Mouse (Mus musculus) neural tube, embryonic 15.5 days (tissue): ENCODE results near the gene Tectb. TPM values are rescaled to one million over a fixed set of nuclear protein-coding genes. Genes with fewer than 3 reads are reported as not detected.

ENCODE experiments used
- ATAC-seq: fragments of 200-750 bp; cut with Nextera tagmentation; 2 replicates; pipeline ENCODE4 v1.8.0; 2017; ENCODE audit warnings: mild to moderate bottlenecking, moderate TSS enrichment, moderate library complexity; ENCODE audit not compliant: low FRiP score
- H3K27ac ChIP-seq: fragments of 300-500 bp; sonication (generic); replicated peaks from 2 replicates; pipeline ENCODE4 v1.5.1; 2015; ENCODE audit warnings: mild to moderate bottlenecking, inconsistent platforms
- H3K27me3 ChIP-seq: fragments of 300-500 bp; sonication (generic); replicated peaks from 2 replicates; pipeline ENCODE4 v1.6.1; 2015; ENCODE audit warnings: inconsistent platforms
- H3K36me3 ChIP-seq: fragments of 300-500 bp; sonication (generic); 2 replicates; pipeline ENCODE4 v1.6.1; 2015; ENCODE audit warnings: inconsistent platforms
- H3K4me1 ChIP-seq: fragments of 300-500 bp; sonication (generic); 2 replicates; pipeline ENCODE4 v1.6.1; 2015; ENCODE audit warnings: inconsistent platforms
- H3K4me2 ChIP-seq: fragments of 300-500 bp; sonication (generic); 2 replicates; pipeline ENCODE4 v1.6.1; 2015; ENCODE audit warnings: inconsistent platforms, mild to moderate bottlenecking, moderate library complexity
- H3K4me3 ChIP-seq: fragments of 300-500 bp; sonication (generic); replicated peaks from 2 replicates; pipeline ENCODE4 v1.5.1; 2015; ENCODE audit warnings: mild to moderate bottlenecking, inconsistent platforms
- H3K9ac ChIP-seq: fragments of 300-500 bp; sonication (generic); replicated peaks from 2 replicates; pipeline ENCODE4 v1.6.1; 2015; ENCODE audit warnings: mild to moderate bottlenecking, inconsistent platforms
- H3K9me3 ChIP-seq: fragments of 300-500 bp; sonication (generic); replicated peaks from 2 replicates; pipeline ENCODE4 v1.6.1; 2016; ENCODE audit warnings: inconsistent platforms
- WGBS: fragments of 180-500 bp; shearing (Covaris S2); methylation state at CpG from one replicate; pipeline ENCODE4 v1.1.7; 2015; ENCODE audit warnings: mixed read lengths; 5-methylcytosine and 5-hydroxymethylcytosine counted together
- microRNA-seq: library from miRNA; unstranded; fragments of <30 nt; microRNA quantifications from one replicate; pipeline ENCODE4, GENCODE M21; 2017
- polyA plus RNA-seq: library from polyadenylated mRNA; unstranded; fragments of >200 nt; fragmentation: Nextera tagmentation; extraction: Ambion mirVana; gene quantifications from 2 replicates; pipeline ENCODE4 v1.2.1, GENCODE M21; 2015

Tectb gene
- polyA plus RNA-seq, 1 experiment from 2014 or later: not detected

- H3K4me3 ChIP-seq: no peak overlapping the region
- no peaks in the 10 kb centered on the region for H3K4me1 ChIP-seq
- H3K27ac ChIP-seq: no peak overlapping the region
- 66% methylated on average over 8 of the region's 8 CpGs for WGBS
- no peak overlapping the region for H3K9ac ChIP-seq
- no peaks in the 10 kb centered on the region for H3K9me3 ChIP-seq
- no peak overlapping the region for H3K4me2 ChIP-seq
- ATAC-seq: no peak
- H3K27me3 ChIP-seq: no peaks in the 10 kb centered on the region
- H3K36me3 ChIP-seq: no peaks in the 10 kb centered on the region
Measured at GRCm38 (mm10) chr19:55232136-55232535, 51.6 kb downstream of the Tectb start.

DNA sequence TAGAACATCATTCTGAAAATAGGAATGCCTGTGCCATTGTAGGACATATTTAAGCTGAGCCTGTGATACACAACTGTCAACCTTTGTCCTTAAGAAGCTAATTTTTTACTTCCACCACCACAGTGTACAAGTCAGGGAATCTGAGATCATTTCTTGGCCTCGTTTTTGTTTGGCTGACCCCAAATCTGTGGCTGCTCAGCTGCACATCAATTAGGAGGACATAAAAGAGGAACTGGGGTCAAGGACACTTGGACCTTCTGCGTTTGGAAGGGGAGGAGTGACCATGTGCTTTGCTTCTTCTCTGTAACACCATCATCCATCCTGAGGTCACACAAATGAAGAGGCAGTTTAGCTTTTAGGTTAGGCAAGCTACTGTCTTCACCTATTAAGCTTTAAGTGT lies 55.5 kb downstream of the Tectb start:
- Histone ChIP-seq H3K27me3 (no peaks in the 10 kb centered on the region), H3K9me3 (no peaks in the 10 kb centered on the region), H3K4me1 (no peaks in the 10 kb centered on the region), H3K27ac (no peak overlapping the region), H3K9ac (no peak overlapping the region), H3K4me2 (no peak overlapping the region), H3K4me3 (no peak overlapping the region), H3K36me3 (no peaks in the 10 kb centered on the region)
- ATAC-seq: no peak
- WGBS: 46% methylated on average over 2 of the region's 2 CpGs

- Histone ChIP-seq H3K4me2 (no peak overlapping the region), H3K27ac (no peak overlapping the region), H3K4me1 (no peaks in the 10 kb centered on the region), H3K9me3 (no peaks in the 10 kb centered on the region), H3K4me3 (no peak overlapping the region), H3K36me3 (no peaks in the 10 kb centered on the region), H3K9ac (no peak overlapping the region), H3K27me3 (no peaks in the 10 kb centered on the region)
- WGBS: 85% methylated on average over 5 of the region's 5 CpGs
- ATAC-seq: no peak
Measured at GRCm38 (mm10) chr19:55236564-55236963, 56.0 kb downstream of the Tectb start.

DNA sequence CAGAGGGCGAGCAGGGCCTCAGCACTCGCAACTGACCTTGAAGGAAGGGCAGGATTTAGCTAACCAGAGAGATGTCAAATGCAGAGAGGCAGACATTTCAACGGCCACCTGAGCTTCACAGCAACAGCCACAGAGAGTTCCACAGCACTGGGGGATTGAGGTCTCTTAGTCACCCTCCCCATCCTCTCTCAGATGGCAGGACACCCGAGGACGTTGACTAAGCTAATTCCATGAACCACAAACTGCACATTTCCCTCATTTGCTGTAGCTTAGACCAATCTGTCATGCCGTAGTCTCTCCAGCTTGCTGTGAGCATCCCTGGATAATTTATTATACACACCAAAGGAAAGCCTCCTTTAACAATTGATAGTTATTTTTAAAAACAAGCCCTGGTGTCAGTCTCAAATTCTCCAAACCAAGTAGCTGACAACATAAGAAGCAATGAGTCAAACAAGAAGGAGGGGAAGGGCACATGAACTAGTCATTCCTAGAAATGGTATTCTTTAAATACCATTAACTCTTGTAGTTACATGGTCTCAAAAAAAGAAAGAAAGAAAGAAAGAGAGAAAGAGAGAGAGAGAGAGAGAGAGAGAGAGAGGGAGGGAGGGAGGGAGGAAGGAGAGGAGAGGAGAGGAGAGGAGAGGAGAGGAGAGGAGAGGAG lies 59.4 kb downstream of the Tectb start:
- no peaks in the 10 kb centered on the region for H3K36me3 ChIP-seq
- no peak overlapping the region for H3K4me2 ChIP-seq
- no peak overlapping the region for H3K9ac ChIP-seq
- ATAC-seq: no peak
- no peak overlapping the region for H3K4me3 ChIP-seq
- WGBS: 75% methylated on average over 6 of the region's 6 CpGs
- H3K9me3 ChIP-seq: no peaks in the 10 kb centered on the region
- no peak overlapping the region for H3K27ac ChIP-seq
- no peaks in the 10 kb centered on the region for H3K27me3 ChIP-seq
- 0 out of 2 replicates have a peak, but pooled peaks cover 2% of the 10 kb centered on the region for H3K4me1 ChIP-seq

DNA sequence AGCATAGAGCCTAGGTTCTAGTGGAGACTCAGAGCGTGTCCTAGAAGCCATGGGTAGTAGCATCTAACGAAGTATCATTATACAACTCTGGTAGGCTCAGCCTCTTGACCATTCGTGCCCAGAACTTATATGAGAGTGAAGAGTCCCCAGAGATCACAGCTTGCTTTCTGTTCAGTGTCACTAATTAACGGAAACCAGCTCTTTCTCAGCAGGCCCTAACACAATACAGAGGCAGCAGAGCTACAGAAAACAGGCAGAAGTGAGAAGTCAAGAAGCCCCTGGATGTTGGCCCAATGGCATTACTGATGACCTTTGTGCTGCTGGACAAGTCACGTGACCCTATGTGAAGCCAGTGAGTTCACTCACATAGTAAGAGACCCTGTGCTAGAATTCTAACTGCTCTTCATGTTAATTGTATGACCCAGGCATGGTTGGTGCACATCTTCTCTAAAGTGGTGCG lies 60.7 kb downstream of the Tectb start, which contains the start of gene Gucy2g:
TSS of gene Gucy2g (minus strand) at position 51 of the 460 bp plus-strand sequence.
- H3K4me3 ChIP-seq: no peak within 1 kb of the TSS

GRCm38 (mm10) chr19:55244791-55245231 lies 64.3 kb downstream of the Tectb start:
- Histone ChIP-seq H3K4me3 (no peak overlapping the region), H3K27ac (no peak overlapping the region), H3K36me3 (no peaks in the 10 kb centered on the region), H3K4me2 (no peak overlapping the region), H3K9ac (no peak overlapping the region), H3K9me3 (no peaks in the 10 kb centered on the region), H3K27me3 (no peaks in the 10 kb centered on the region), H3K4me1 (0 out of 2 replicates have a peak, but pooled peaks cover 6% of the 10 kb centered on the region)
- 23% methylated on average over 7 of the region's 7 CpGs for WGBS
- no peak for ATAC-seq

More for the DNA sequence above, 60.7 kb downstream of the Tectb start, which contains the start of gene Gucy2g:
- Histone ChIP-seq H3K9me3 (no peaks in the 10 kb centered on the region), H3K27me3 (no peaks in the 10 kb centered on the region), H3K9ac (no peak within 1 kb of the TSS), H3K36me3 (no peaks in the 10 kb centered on the region), H3K4me2 (no peak within 1 kb of the TSS), H3K4me1 (0 out of 2 replicates have a peak, but pooled peaks cover 6% of the 10 kb centered on the region), H3K27ac (no peak within 1 kb of the TSS)
- 83% methylated on average over 6 of the region's 6 CpGs for WGBS
- no peak for ATAC-seq

Small RNA genes within 50 kb of the gene (microRNA-seq; reads per million reads assigned to microRNA genes)
- gene Mir6715: not detected

Other genes starting within 250 kb of the Tectb start
- 18.1 and 18.9 TPM in 2 replicates for gene Gpam, start 53.5 kb upstream of the Tectb start, polyA plus RNA-seq
- gene Gucy2g, start 60.5 kb downstream of the Tectb start, polyA plus RNA-seq: 0.06 and 0.12 TPM in 2 replicates
- 21.8 and 39.3 TPM in 2 replicates for gene Acsl5, start 71.2 kb downstream of the Tectb start, polyA plus RNA-seq
- gene Zdhhc6, start 135.3 kb downstream of the Tectb start, polyA plus RNA-seq: 67.0 and 74.6 TPM in 2 replicates
- 33.7 and 34.5 TPM in 2 replicates for gene Vti1a, start 135.6 kb downstream of the Tectb start, polyA plus RNA-seq